Mouse (Mus musculus) thymus, adult 2 months (tissue): ENCODE data around the gene Bcdin3d.

Source experiments
- CTCF ChIP-seq: fragments of 200-500 bp; IDR thresholded peaks from 2 replicates; pipeline ENCODE4 v1.5.1; 2012; ENCODE audit warnings: mild to moderate bottlenecking, control low read depth, low read length, moderate library complexity, borderline replicate concordance; ENCODE audit not compliant: control insufficient read depth, poor library complexity, insufficient read depth; ENCODE audit errors: extremely low read depth
- POLR2A ChIP-seq: fragments of 200-500 bp; IDR thresholded peaks from 2 replicates; pipeline ENCODE4 v1.6.1; 2012; ENCODE audit warnings: mild to moderate bottlenecking, low read length, control low read depth, moderate library complexity; ENCODE audit not compliant: control insufficient read depth, poor library complexity, insufficient read depth; ENCODE audit errors: extremely low read depth

- no peak for TF ChIP-seq POLR2A
- no peak for TF ChIP-seq CTCF
These were observed 42.6 kb downstream of the Bcdin3d start for GRCm38 (mm10) chr15:99431967-99432366.
